Mouse (Mus musculus) embryonic fibroblast, embryonic 13.5 days (primary cell): Measurements from ENCODE around the gene Atp1a2.
"Not testable (repeated sequence)": the region's sequence is repeated elsewhere in the genome, so short reads cannot be mapped to it uniquely, and the experiment has no call there.

Source experiments
- CTCF ChIP-seq: IDR thresholded peaks from 2 replicates; pipeline ENCODE4 v1.5.1; 2011; ENCODE audit warnings: mild to moderate bottlenecking, control low read depth, low read length, moderate library complexity, borderline replicate concordance; ENCODE audit not compliant: insufficient read depth
- POLR2A ChIP-seq: IDR thresholded peaks from 2 replicates; pipeline ENCODE4 v1.6.1; 2011; ENCODE audit warnings: low read depth, mild to moderate bottlenecking, control low read depth, low read length, moderate library complexity

DNA sequence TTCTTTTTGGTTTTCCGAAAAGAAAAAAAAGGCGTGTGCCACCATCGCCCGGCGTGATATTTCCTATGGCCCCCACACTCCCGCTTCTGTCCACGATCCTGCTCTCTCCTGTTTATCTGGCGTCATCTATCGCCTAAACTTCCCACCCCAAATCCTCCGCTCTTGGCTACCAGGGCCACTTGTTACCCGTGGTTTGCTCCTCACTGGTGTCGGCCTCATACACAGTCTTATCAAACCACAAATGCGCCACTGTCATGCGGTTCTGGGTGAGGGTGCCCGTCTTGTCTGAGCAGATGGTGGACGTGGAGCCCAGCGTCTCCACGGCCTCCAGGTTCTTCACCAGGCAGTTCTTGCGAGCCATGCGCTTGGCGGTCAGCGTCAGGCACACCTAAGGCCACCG lies 53.2 kb downstream of the Atp1a2 start:
- not testable (repeated sequence) for TF ChIP-seq POLR2A, CTCF
